In the genomic region with DNA sequence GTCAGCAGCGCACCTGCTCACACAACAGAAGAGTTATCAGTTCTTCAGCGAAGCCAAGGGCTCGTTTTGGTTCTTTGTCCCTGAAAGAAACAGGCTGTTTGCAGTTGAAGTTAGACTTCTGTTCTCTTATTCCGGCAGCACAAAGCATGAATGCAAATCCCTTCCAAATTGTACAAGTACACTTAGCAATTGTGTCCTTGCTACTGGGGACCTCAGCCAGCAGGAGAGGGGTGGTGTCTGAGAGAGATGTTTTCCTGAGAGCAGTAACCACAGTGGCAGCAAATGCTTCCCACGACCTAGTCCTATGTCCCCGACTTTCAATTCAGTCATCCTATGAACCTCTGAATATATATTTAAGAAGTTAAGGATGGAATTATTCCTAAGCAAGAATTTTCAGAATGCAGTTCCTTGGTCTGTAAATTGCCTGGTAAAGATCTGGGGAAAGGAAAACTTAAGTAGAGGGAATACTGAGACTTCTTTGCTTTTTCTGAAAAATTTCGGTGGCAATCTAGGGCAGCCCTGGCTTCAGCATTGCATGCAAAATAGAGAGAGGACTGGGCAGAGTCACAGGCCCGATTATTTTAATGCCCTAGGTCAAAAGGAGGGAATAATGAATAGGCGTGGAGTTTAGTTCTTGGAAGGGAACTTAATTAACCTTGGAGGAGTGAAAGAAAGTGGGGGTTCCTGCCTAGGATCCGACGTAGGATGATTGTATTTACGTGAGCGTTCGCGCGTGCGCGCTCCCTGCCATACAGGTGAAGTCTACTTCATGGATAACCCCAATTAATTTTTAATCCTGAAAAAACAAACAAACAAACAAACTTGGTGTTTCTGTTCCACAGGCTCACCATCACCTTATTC, we compare ENCODE assay signal across 9 mouse cellular contexts. TPM values are rescaled to one million over a fixed set of nuclear protein-coding genes. Genes with fewer than 3 reads are reported as not detected.
DNase-seq lines count a peak whose midpoint lies in the region; ATAC-seq and TF ChIP-seq lines count a peak whose summit lies in the region.
"Had no signal": no experiment of that assay in that cellular context is flagged by ENCODE, and none has a peak within 500 bp of the region (broad histone marks: within the 10 kb centered on the region; RNA-seq: fewer than 3 reads in every experiment).

No protein-coding gene starts in this region.

- no peak overlapping the region for H3K27ac ChIP-seq in heart, postnatal 0 days (ENCODE audit: low read depth)
- peak overlapping the region; percentile 80 for H3K27ac ChIP-seq in hindbrain, embryonic 16.5 days (ENCODE audit: low read depth, low read length)
- H3K27ac ChIP-seq in midbrain, postnatal 0 days (ENCODE audit: low read depth, low read length): peak overlapping the region; percentile 64
- H3K27ac ChIP-seq: gastrocnemius, adult 2 months had no signal

- TF ChIP-seq EP300 in heart, postnatal 0 days (IDR thresholded peaks at IDR 0.05; ENCODE audit: low read depth): no peak

- H3K9me3 ChIP-seq in heart, postnatal 0 days (replicated peaks; ENCODE audit: control insufficient read depth, low read length): no peaks in the 10 kb centered on the region
- no peaks in the 10 kb centered on the region for H3K9me3 ChIP-seq in hindbrain, embryonic 16.5 days (ENCODE audit: control insufficient read depth, low read length)
- no peaks in the 10 kb centered on the region for H3K9me3 ChIP-seq in midbrain, postnatal 0 days (ENCODE audit: low read length)

- TF ChIP-seq CTCF in heart, postnatal 0 days (IDR thresholded peaks at IDR 0.05; ENCODE audit: low read depth): no peak
- no peak for TF ChIP-seq CTCF in midbrain, postnatal 0 days (IDR thresholded peaks at IDR 0.05)

- H3K9ac ChIP-seq in heart, postnatal 0 days (replicated peaks; ENCODE audit: low read depth, low read length): no peak overlapping the region
- H3K9ac ChIP-seq in hindbrain, embryonic 16.5 days (ENCODE audit: low read depth, low read length): peak overlapping the region; percentile 70
- peak overlapping the region; percentile 52 for H3K9ac ChIP-seq in midbrain, postnatal 0 days (replicated peaks; ENCODE audit: low read length, poor library complexity, severe bottlenecking)

- no peak for DNase-seq in heart, postnatal 0 days (ENCODE audit: low spot score)
- DNase-seq in heart, postnatal 10 days: no peak
- peak; percentile 37 for DNase-seq in embryo, embryonic 9.5 days (ENCODE audit: extremely low spot score)
- peak; percentile 54 for DNase-seq in midbrain, postnatal 0 days (ENCODE audit: low spot score)
- DNase-seq in right cerebral cortex, postnatal 25 days: no peak
- DNase-seq: gastrocnemius, adult 2 months had no signal

- no peaks in the 10 kb centered on the region for H3K36me3 ChIP-seq in heart, postnatal 0 days (replicated peaks; ENCODE audit: control insufficient read depth, insufficient read depth, low read length)
- H3K36me3 ChIP-seq in hindbrain, embryonic 16.5 days (ENCODE audit: control insufficient read depth, insufficient read depth, low read length): no peaks in the 10 kb centered on the region
- no peaks in the 10 kb centered on the region for H3K36me3 ChIP-seq in midbrain, postnatal 0 days (ENCODE audit: insufficient read depth, low read length)

- intact Hi-C loops in heart, postnatal 10 days (cut with DNase I): loop anchor here (10.0 kb wide), 1 partner anchor 479 kb away; no protein-coding TSS in a partner anchor

- H3K4me3 ChIP-seq in heart, postnatal 0 days (ENCODE audit: low read depth, low read length): peak overlapping the region; percentile 18
- peak overlapping the region; percentile 53 for H3K4me3 ChIP-seq in hindbrain, embryonic 16.5 days (ENCODE audit: low read length)
- peak overlapping the region; percentile 43 for H3K4me3 ChIP-seq in midbrain, postnatal 0 days (ENCODE audit: low read depth, low read length)

- 0 out of 2 replicates have a peak, but pooled peaks cover 23% of the 10 kb centered on the region for H3K4me1 ChIP-seq in heart, postnatal 0 days (ENCODE audit: control insufficient read depth, insufficient read depth)
- H3K4me1 ChIP-seq in hindbrain, embryonic 16.5 days (ENCODE audit: control insufficient read depth, insufficient read depth, low read depth, low read length): peaks cover 32% of the 10 kb centered on the region
- peaks cover 5% of the 10 kb centered on the region; the same call in 1 of the 2 replicates for H3K4me1 ChIP-seq in midbrain, postnatal 0 days (ENCODE audit: insufficient read depth, low read length)

- 4% methylated on average over 18 of the region's 18 CpGs for WGBS in heart, postnatal 0 days
- 6% methylated on average over 18 of the region's 18 CpGs for WGBS in hindbrain, embryonic 16.5 days
- 12% methylated on average over 18 of the region's 18 CpGs for WGBS in midbrain, postnatal 0 days

- peaks cover 98% of the 10 kb centered on the region for H3K27me3 ChIP-seq in heart, postnatal 0 days (ENCODE audit: control insufficient read depth, insufficient read depth, low read length)
- peaks cover 4% of the 10 kb centered on the region for H3K27me3 ChIP-seq in hindbrain, embryonic 16.5 days (replicated peaks; ENCODE audit: control insufficient read depth, insufficient read depth, low read length)
- no peaks in the 10 kb centered on the region for H3K27me3 ChIP-seq in midbrain, postnatal 0 days (ENCODE audit: insufficient read depth, low read length)

- no peak for ATAC-seq in heart, postnatal 0 days (ENCODE audit: insufficient read depth, low read depth)
- ATAC-seq in hindbrain, embryonic 16.5 days: no peak
- ATAC-seq in midbrain, postnatal 0 days (ENCODE audit: low FRiP score): no peak
- no peak for ATAC-seq in megakaryocyte progenitor cell, adult 5-6 weeks (replicated peaks; ENCODE audit: poor library complexity)
- no peak for ATAC-seq in cerebellum, adult (ENCODE audit: insufficient number of reproducible peaks, low FRiP score, low TSS enrichment)

- H3K4me2 ChIP-seq in heart, postnatal 0 days (ENCODE audit: low read depth, low read length): no peak overlapping the region
- H3K4me2 ChIP-seq in hindbrain, embryonic 16.5 days (ENCODE audit: low read length): peak overlapping the region; percentile 76
- H3K4me2 ChIP-seq in midbrain, postnatal 0 days (ENCODE audit: low read depth, low read length, poor library complexity, severe bottlenecking): peak overlapping the region; percentile 69

RNA-seq across cellular contexts. Expression of gene Pou3f2, which starts 6.1 kb away (rescaled TPM):
- not detected in 2 replicates for total RNA-seq in heart, postnatal 0 days (2014; rRNA removed; ENCODE audit: low replicate concordance)
- not detected in 2 replicates for polyA plus RNA-seq in heart, postnatal 0 days (2015; fragmentation: Nextera tagmentation; extraction: Ambion mirVana)
- not detected for total RNA-seq in heart, postnatal 10 days (2021)
- 15.3 and 18.5 TPM in 2 replicates for polyA plus RNA-seq in hindbrain, embryonic 16.5 days (2015; fragmentation: Nextera tagmentation; extraction: Ambion mirVana)
- total RNA-seq in midbrain, postnatal 0 days (2014; rRNA removed): 36.4 and 37.5 TPM in 2 replicates
- 17.4 and 19.3 TPM in 2 replicates for polyA plus RNA-seq in midbrain, postnatal 0 days (2015; fragmentation: Nextera tagmentation; extraction: Ambion mirVana)
- not detected in 2 replicates for total RNA-seq in megakaryocyte progenitor cell, adult 5-6 weeks (2015)
- total RNA-seq in megakaryocyte progenitor cell, adult 5-6 weeks (2017): not detected in 2 replicates
- total RNA-seq: gastrocnemius, adult 2 months had no signal

Comparison
In these comparisons a context has a peak if more than half of its experiments do, and no peak if none do; other contexts are left out.
1. DNase-seq: peak in embryo, embryonic 9.5 days (single experiment) and midbrain, postnatal 0 days (single experiment); none in heart, postnatal 0 days (single experiment), heart, postnatal 10 days (0 of 2) and right cerebral cortex, postnatal 25 days (single experiment).
2. RNA of gene Pou3f2, which starts 6.1 kb away (total RNA-seq): 36.4 to 37.5 TPM in midbrain, postnatal 0 days; not detected in heart, postnatal 10 days, not detected in heart, postnatal 0 days and not detected in megakaryocyte progenitor cell, adult 5-6 weeks; every median in the first group is over 10 times any median in the second.
3. Peak in every context shown above with its lines, with median percentiles within 50 percentile points of each other: H3K4me3 ChIP-seq.